Mouse (Mus musculus) liver, embryonic 16.5 days (tissue): ENCODE results near the gene Aknad1. TPM values are rescaled to one million over a fixed set of nuclear protein-coding genes. Genes with fewer than 3 reads are reported as not detected.

Experiments used
- ATAC-seq: fragments of 200-750 bp; cut with Nextera tagmentation; 2 replicates; pipeline ENCODE4 v1.8.0; 2017; ENCODE audit warnings: low read depth, mild to moderate bottlenecking, moderate number of reproducible peaks, moderate library complexity
- H3K27ac ChIP-seq: fragments of 300-500 bp; sonication (generic); 2 replicates; pipeline ENCODE4 v1.5.1; 2014; ENCODE audit warnings: mild to moderate bottlenecking, low read length
- H3K27me3 ChIP-seq: fragments of 300-500 bp; sonication (generic); 2 replicates; pipeline ENCODE4 v1.6.1; 2014; ENCODE audit warnings: low read depth, low read length, mixed read lengths; ENCODE audit not compliant: control insufficient read depth, insufficient read depth
- H3K36me3 ChIP-seq: fragments of 300-500 bp; sonication (generic); 2 replicates; pipeline ENCODE4 v1.6.1; 2014; ENCODE audit warnings: mild to moderate bottlenecking; ENCODE audit not compliant: control insufficient read depth, insufficient read depth
- H3K4me1 ChIP-seq: fragments of 300-500 bp; sonication (generic); 2 replicates; pipeline ENCODE4 v1.6.1; 2014; ENCODE audit warnings: low read depth, low read length, mixed read lengths; ENCODE audit not compliant: control insufficient read depth
- H3K4me2 ChIP-seq: fragments of 300-500 bp; sonication (generic); 2 replicates; pipeline ENCODE4 v1.6.1; 2014; ENCODE audit warnings: low read depth, low read length, mixed read lengths
- H3K4me3 ChIP-seq: fragments of 300-500 bp; sonication (generic); 2 replicates; pipeline ENCODE4 v1.5.1; 2014; ENCODE audit warnings: low read depth, mild to moderate bottlenecking, low read length
- H3K9ac ChIP-seq: fragments of 300-500 bp; sonication (generic); 2 replicates; pipeline ENCODE4 v1.6.1; 2014; ENCODE audit warnings: low read depth, low read length
- H3K9me3 ChIP-seq: fragments of 300-500 bp; sonication (generic); replicated peaks from 2 replicates; pipeline ENCODE4 v1.6.1; 2016; ENCODE audit warnings: low read length; ENCODE audit not compliant: control insufficient read depth
- WGBS: fragments of 180-500 bp; shearing (Covaris S2); extraction: QIAGEN DNeasy Blood & Tissue Kit; methylation state at CpG from one replicate; pipeline ENCODE4 v1.1.7; 2014; ENCODE audit not compliant: insufficient replicate concordance; 5-methylcytosine and 5-hydroxymethylcytosine counted together
- polyA plus RNA-seq: library from polyadenylated mRNA; unstranded; fragments of >200 nt; fragmentation: Nextera tagmentation; extraction: Ambion mirVana; gene quantifications from 2 replicates; pipeline ENCODE4 v1.2.1, GENCODE M21; 2015

Gene Aknad1
- polyA plus RNA-seq, 1 experiment from 2014 or later = 0.51 TPM

- Histone ChIP-seq H3K27me3 (no peaks in the 10 kb centered on the region; the same call in 1 of the 2 replicates), H3K4me3 (no peak overlapping the region), H3K36me3 (no peaks in the 10 kb centered on the region), H3K4me2 (no peak overlapping the region), H3K9ac (no peak overlapping the region), H3K4me1 (peaks cover 28% of the 10 kb centered on the region), H3K9me3 (no peaks in the 10 kb centered on the region), H3K27ac (no peak overlapping the region)
- ATAC-seq = no peak
- WGBS = 72% methylated on average over 9 of the region's 9 CpGs
Measured at GRCm38 (mm10) chr3:108757570-108757969, 18.1 kb downstream of the Aknad1 start.

- no peaks in the 10 kb centered on the region for H3K36me3 ChIP-seq
- H3K9me3 ChIP-seq = no peaks in the 10 kb centered on the region
- H3K4me3 ChIP-seq = no peak overlapping the region
- no peak overlapping the region for H3K9ac ChIP-seq
- peaks cover 17% of the 10 kb centered on the region for H3K4me1 ChIP-seq
- no peak overlapping the region for H3K27ac ChIP-seq
- no peak for ATAC-seq
- 74% methylated on average over 11 of the region's 11 CpGs for WGBS
- no peaks in the 10 kb centered on the region; the same call in 1 of the 2 replicates for H3K27me3 ChIP-seq
- no peak overlapping the region for H3K4me2 ChIP-seq
Measured at GRCm38 (mm10) chr3:108759566-108760420, 20.3 kb downstream of the Aknad1 start.

DNA sequence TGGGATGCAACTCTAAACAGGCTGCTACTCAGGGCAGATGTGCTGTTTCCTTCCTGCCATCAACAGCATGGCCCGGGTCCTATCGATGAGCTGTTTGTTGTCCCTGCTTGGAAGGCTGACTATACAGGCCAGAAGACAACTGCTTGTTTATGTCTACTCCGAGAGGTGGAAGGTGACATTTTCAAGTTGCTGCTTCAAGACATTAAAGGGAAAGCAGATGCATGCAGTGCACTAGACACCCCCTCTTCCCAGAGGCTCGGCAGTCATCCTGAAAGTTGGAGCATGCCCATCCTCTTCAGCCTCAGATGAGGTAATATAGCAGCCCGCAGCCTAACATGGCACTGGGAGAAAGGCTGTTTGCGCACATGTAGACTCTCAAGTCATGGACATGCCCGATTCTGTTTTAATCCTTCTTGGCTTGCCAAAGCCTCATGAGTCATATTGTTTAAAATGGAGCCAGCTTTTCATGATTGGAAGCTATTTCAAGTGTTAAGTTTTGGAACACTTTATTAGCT is 23.2 kb downstream of the Aknad1 start:
- no peak for ATAC-seq
- 54% methylated on average over 7 of the region's 7 CpGs for WGBS
- Histone ChIP-seq H3K36me3 (no peaks in the 10 kb centered on the region), H3K9me3 (no peaks in the 10 kb centered on the region), H3K27ac (no peak overlapping the region), H3K9ac (no peak overlapping the region), H3K4me2 (no peak overlapping the region), H3K27me3 (no peaks in the 10 kb centered on the region; the same call in 1 of the 2 replicates), H3K4me1 (no peaks in the 10 kb centered on the region; the same call in 1 of the 2 replicates), H3K4me3 (no peak overlapping the region)

GRCm38 (mm10) chr3:108763691-108764090 is 24.2 kb downstream of the Aknad1 start:
- H3K9ac ChIP-seq = no peak overlapping the region
- no peak overlapping the region for H3K4me2 ChIP-seq
- 64% methylated on average over 2 of the region's 2 CpGs for WGBS
- no peak overlapping the region for H3K27ac ChIP-seq
- H3K27me3 ChIP-seq = no peaks in the 10 kb centered on the region
- H3K4me3 ChIP-seq = no peak overlapping the region
- H3K36me3 ChIP-seq = no peaks in the 10 kb centered on the region
- H3K4me1 ChIP-seq = no peaks in the 10 kb centered on the region; the same call in 1 of the 2 replicates
- no peak for ATAC-seq
- H3K9me3 ChIP-seq = no peaks in the 10 kb centered on the region

DNA sequence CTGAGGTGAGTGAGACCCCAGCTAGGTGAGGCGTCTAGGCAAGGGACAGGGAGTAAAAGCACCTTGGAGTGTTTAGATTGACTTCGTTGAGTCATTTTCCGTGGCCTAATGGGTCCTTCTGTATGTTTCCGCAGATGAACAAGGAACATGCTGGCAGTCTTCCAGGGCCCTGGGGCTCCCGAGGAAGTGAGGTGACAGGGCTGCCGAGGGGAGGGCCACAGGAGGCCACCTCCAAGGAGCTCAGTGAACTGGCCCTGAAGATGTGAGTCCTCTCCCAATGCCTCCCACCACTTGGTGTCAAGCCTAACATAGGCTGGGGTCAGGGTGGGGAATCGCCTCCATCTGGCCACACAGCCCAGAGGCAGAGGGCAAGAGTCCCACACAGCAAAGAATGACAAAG is 25.5 kb downstream of the Aknad1 start:
- no peaks in the 10 kb centered on the region for H3K9me3 ChIP-seq
- H3K4me2 ChIP-seq = no peak overlapping the region
- H3K4me1 ChIP-seq = no peaks in the 10 kb centered on the region; the same call in 1 of the 2 replicates
- H3K36me3 ChIP-seq = no peaks in the 10 kb centered on the region
- no peak for ATAC-seq
- no peak overlapping the region for H3K27ac ChIP-seq
- 63% methylated on average over 7 of the region's 7 CpGs for WGBS
- H3K27me3 ChIP-seq = no peaks in the 10 kb centered on the region
- no peak overlapping the region for H3K9ac ChIP-seq
- H3K4me3 ChIP-seq = no peak overlapping the region

DNA sequence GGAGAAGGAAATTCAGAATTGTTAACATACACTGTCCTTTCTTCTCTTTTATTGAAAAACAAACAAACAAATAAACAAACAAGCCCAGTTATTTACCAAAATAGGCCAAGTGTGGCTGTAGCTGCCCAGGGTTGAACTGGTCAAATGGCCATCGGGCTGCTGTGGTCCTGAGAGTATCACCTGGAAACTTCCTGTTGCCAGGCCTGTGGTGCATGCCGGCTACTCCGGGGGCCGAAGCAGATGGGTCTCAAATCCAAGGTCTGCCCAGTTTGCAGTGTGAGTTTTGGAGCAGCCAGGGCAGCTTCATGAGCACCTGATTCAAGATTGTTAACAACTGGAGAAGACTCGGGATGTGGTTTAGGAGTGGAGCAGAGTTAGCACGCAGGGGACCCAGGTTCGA is 26.0 kb downstream of the Aknad1 start:
- H3K27ac ChIP-seq = no peak overlapping the region
- no peaks in the 10 kb centered on the region; the same call in 1 of the 2 replicates for H3K4me1 ChIP-seq
- H3K4me3 ChIP-seq = no peak overlapping the region
- H3K4me2 ChIP-seq = no peak overlapping the region
- WGBS = 66% methylated on average over 7 of the region's 7 CpGs
- no peak for ATAC-seq
- H3K9me3 ChIP-seq = no peaks in the 10 kb centered on the region
- no peak overlapping the region for H3K9ac ChIP-seq
- H3K36me3 ChIP-seq = no peaks in the 10 kb centered on the region
- H3K27me3 ChIP-seq = no peaks in the 10 kb centered on the region

DNA sequence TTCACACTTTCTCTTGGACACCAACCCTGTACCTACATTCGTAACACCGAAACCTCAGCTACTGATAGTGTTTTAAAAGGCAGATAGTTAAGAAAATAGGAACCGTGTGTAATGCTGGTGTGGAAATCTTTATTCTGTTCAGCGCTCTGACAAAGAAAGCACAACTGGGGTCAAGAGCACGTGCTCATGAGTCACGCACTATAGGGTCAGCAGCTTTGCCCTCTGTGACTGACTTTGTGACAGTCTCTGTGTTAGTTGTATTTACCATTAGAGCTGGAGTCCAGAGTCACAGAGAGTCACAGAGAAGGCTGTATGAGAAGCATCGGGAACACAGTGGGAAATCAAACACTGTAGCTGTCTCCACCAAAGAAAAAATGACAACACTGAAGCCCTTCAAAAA is 27.5 kb downstream of the Aknad1 start:
- WGBS = 64% methylated on average over 7 of the region's 7 CpGs
- Histone ChIP-seq H3K4me2 (no peak overlapping the region), H3K27me3 (no peaks in the 10 kb centered on the region), H3K9me3 (no peaks in the 10 kb centered on the region), H3K27ac (no peak overlapping the region), H3K9ac (no peak overlapping the region), H3K4me1 (no peaks in the 10 kb centered on the region; the same call in 1 of the 2 replicates), H3K36me3 (no peaks in the 10 kb centered on the region), H3K4me3 (no peak overlapping the region)
- ATAC-seq = peak; percentile 54

GRCm38 (mm10) chr3:108767416-108767815 is 28.0 kb downstream of the Aknad1 start:
- Histone ChIP-seq H3K4me3 (no peak overlapping the region), H3K4me1 (no peaks in the 10 kb centered on the region; the same call in 1 of the 2 replicates), H3K27me3 (no peaks in the 10 kb centered on the region), H3K9ac (no peak overlapping the region), H3K9me3 (no peaks in the 10 kb centered on the region), H3K4me2 (no peak overlapping the region), H3K27ac (no peak overlapping the region), H3K36me3 (no peaks in the 10 kb centered on the region)
- WGBS = 26% methylated on average over 10 of the region's 10 CpGs
- no peak for ATAC-seq

DNA sequence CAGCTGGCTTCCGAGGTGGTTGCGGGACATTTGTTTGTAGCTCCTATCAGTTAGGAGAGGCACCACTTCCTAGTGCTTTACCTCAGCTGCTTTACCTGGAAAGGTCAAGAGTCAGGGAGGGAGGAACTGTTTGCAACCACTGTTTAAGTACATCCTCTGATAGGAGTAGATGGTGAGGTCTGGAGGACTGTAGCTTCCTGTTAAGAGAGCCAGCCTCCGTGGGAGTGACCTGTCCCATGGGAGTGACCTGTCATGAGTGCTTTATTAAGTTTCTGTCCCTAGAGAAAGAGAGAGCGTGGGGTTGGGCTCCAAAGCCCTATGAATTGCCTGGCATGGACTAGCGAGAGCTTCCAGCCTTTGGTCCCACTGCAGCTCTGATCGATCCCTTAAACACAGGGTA is 30.1 kb downstream of the Aknad1 start:
- no peaks in the 10 kb centered on the region for H3K27me3 ChIP-seq
- no peaks in the 10 kb centered on the region for H3K9me3 ChIP-seq
- H3K36me3 ChIP-seq = no peaks in the 10 kb centered on the region
- no peak overlapping the region for H3K4me3 ChIP-seq
- H3K9ac ChIP-seq = no peak overlapping the region
- no peak overlapping the region for H3K27ac ChIP-seq
- whole genome bisulfite sequencing = 52% methylated on average over 6 of the region's 6 CpGs
- no peak overlapping the region for H3K4me2 ChIP-seq
- ATAC-seq = no peak
- H3K4me1 ChIP-seq = no peaks in the 10 kb centered on the region; the same call in 1 of the 2 replicates
